17 mouse cellular contexts compared by ENCODE assay signal in genomic region chr5:88727593-88728144, GRCm38 (mm10). TPM values are rescaled to one million over a fixed set of nuclear protein-coding genes. Genes with fewer than 3 reads are reported as not detected.
DNase-seq lines count a peak whose midpoint lies in the region; ATAC-seq and TF ChIP-seq lines count a peak whose summit lies in the region.
"Had no signal": no experiment of that assay in that cellular context is flagged by ENCODE, and none has a peak within 500 bp of the region (broad histone marks: within the 10 kb centered on the region; RNA-seq: fewer than 3 reads in every experiment).

No protein-coding gene starts in this region.

- H3K4me3 ChIP-seq in kidney, adult 2 months (ENCODE audit: insufficient read depth, low read depth, low read length): no peak overlapping the region
- H3K4me3 ChIP-seq in kidney, embryonic 14.5 days (ENCODE audit: low read length): no peak overlapping the region
- H3K4me3 ChIP-seq: embryonic facial prominence, embryonic 10.5 days had no signal

- peak overlapping the region; percentile 68 for H3K27ac ChIP-seq in kidney, adult 2 months (ENCODE audit: insufficient read depth, low read depth, low read length)
- H3K27ac ChIP-seq in kidney, embryonic 14.5 days (ENCODE audit: low read depth, low read length): no peak overlapping the region
- H3K27ac ChIP-seq: embryonic facial prominence, embryonic 10.5 days; hindbrain, embryonic 14.5 days had no signal

- TF ChIP-seq POLR2A in kidney, adult 2 months (IDR thresholded peaks at IDR 0.05; ENCODE audit: low read depth, low read length): no peak

- H3K9me3 ChIP-seq in kidney, embryonic 14.5 days (ENCODE audit: control insufficient read depth, low read length): no peaks in the 10 kb centered on the region
- H3K9me3 ChIP-seq: embryonic facial prominence, embryonic 10.5 days had no signal

- H3K36me3 ChIP-seq in kidney, adult 2 months (ENCODE audit: control insufficient read depth, insufficient read depth, low read length): no peaks in the 10 kb centered on the region
- no peaks in the 10 kb centered on the region for H3K36me3 ChIP-seq in kidney, embryonic 14.5 days (ENCODE audit: control insufficient read depth, insufficient read depth, low read length)

- H3K4me1 ChIP-seq in kidney, adult 2 months (ENCODE audit: control insufficient read depth, insufficient read depth, low read length): peaks cover 6% of the 10 kb centered on the region; the same call in 1 of the 2 replicates
- no peaks in the 10 kb centered on the region for H3K4me1 ChIP-seq in kidney, embryonic 14.5 days (ENCODE audit: control insufficient read depth, insufficient read depth, low read length)

- TF ChIP-seq CTCF in kidney, adult 2 months (conservative IDR thresholded peaks at IDR 0.05; ENCODE audit: insufficient read depth, insufficient read length, low read depth, low read length): no peak

- H3K9ac ChIP-seq in kidney, embryonic 14.5 days (ENCODE audit: low read depth, low read length): no peak overlapping the region
- H3K9ac ChIP-seq: hindbrain, embryonic 14.5 days had no signal

- no peaks in the 10 kb centered on the region for H3K27me3 ChIP-seq in kidney, adult 2 months (replicated peaks; ENCODE audit: control insufficient read depth, insufficient read depth, low read length)
- no peaks in the 10 kb centered on the region for H3K27me3 ChIP-seq in kidney, embryonic 14.5 days (ENCODE audit: control insufficient read depth, insufficient read depth, low read length)

- DNase-seq in kidney, adult 2 months: peak; percentile 50
- peak; percentile 31 for DNase-seq in CD4-positive helper T cell, adult 2 months (ENCODE audit: low read depth, low spot score)
- peak; percentile 29 for DNase-seq in adipocyte (ENCODE audit: low spot score)
- DNase-seq in naive thymus-derived CD4-positive, alpha-beta T cell, adult 2 months (ENCODE audit: low read depth): peak; percentile 34
- no peak for DNase-seq in frontal cortex, adult 2 months (ENCODE audit: extremely low spot score in 1 of 2, low spot score in 1 of 2)
- DNase-seq in cerebellum, adult 9-10 months: no peak
- DNase-seq: adrenal gland, postnatal 10 days; cerebellum, adult 11 months; kidney, adult 8-10 months; lung, postnatal 10 days; retina, postnatal 1 day; right cerebral cortex, postnatal 4 days had no signal

- no peak overlapping the region for H3K4me2 ChIP-seq in kidney, embryonic 14.5 days (replicated peaks; ENCODE audit: low read depth, low read length)
- H3K4me2 ChIP-seq: hindbrain, embryonic 14.5 days; midbrain, embryonic 11.5 days had no signal

- 37% methylated on average over 3 of the region's 3 CpGs for WGBS in kidney, adult 2 months
- 76% methylated on average over 3 of the region's 3 CpGs for WGBS in kidney, embryonic 14.5 days

- no peak for ATAC-seq in kidney, embryonic 14.5 days (ENCODE audit: low FRiP score, low TSS enrichment)
- ATAC-seq: forebrain, embryonic 14.5 days had no signal

RNA-seq across cellular contexts. Expression of gene Mob1b, which starts 7.0 kb away (rescaled TPM):
- 5.3 and 6.7 TPM in 2 replicates for polyA plus RNA-seq in kidney, adult 2 months (2012; rRNA removed)
- 10.9 and 18.0 TPM in 2 replicates for polyA plus RNA-seq in kidney, embryonic 14.5 days (2014; fragmentation: Nextera tagmentation; extraction: Ambion mirVana)
- polyA plus RNA-seq in frontal cortex, adult 2 months (2012; rRNA removed): 12.4 and 13.2 TPM in 2 replicates

RNA-seq across cellular contexts. Expression of gene Dck, which starts 37.1 kb away (rescaled TPM):
- 1.4 and 2.0 TPM in 2 replicates for polyA plus RNA-seq in kidney, adult 2 months (2012; rRNA removed)
- polyA plus RNA-seq in kidney, embryonic 14.5 days (2014; fragmentation: Nextera tagmentation; extraction: Ambion mirVana): 36.3 and 58.9 TPM in 2 replicates
- polyA plus RNA-seq in frontal cortex, adult 2 months (2012; rRNA removed): 16.0 and 17.1 TPM in 2 replicates

RNA-seq across cellular contexts. Expression of gene Grsf1, which starts 51.7 kb away (rescaled TPM):
- 58.4 and 60.7 TPM in 2 replicates for polyA plus RNA-seq in kidney, adult 2 months (2012; rRNA removed)
- 59.6 and 78.4 TPM in 2 replicates for polyA plus RNA-seq in kidney, embryonic 14.5 days (2014; fragmentation: Nextera tagmentation; extraction: Ambion mirVana)
- 80.3 and 82.5 TPM in 2 replicates for polyA plus RNA-seq in frontal cortex, adult 2 months (2012; rRNA removed)

Comparison
In these comparisons a context has a peak if more than half of its experiments do, and no peak if none do; other contexts are left out.
1. DNase-seq: peak in kidney, adult 2 months (single experiment), CD4-positive helper T cell, adult 2 months (single experiment), adipocyte (single experiment) and naive thymus-derived CD4-positive, alpha-beta T cell, adult 2 months (single experiment); none in frontal cortex, adult 2 months (0 of 2) and cerebellum, adult 9-10 months (single experiment).